Mouse (Mus musculus) embryonic facial prominence, embryonic 11.5 days (tissue): ENCODE results near the gene Llgl1. TPM values are rescaled to one million over a fixed set of nuclear protein-coding genes. Genes with fewer than 3 reads are reported as not detected.

Experiments
- ATAC-seq: fragments of 200-750 bp; cut with Nextera tagmentation; replicated peaks from 2 replicates; pipeline ENCODE4 v1.8.0; 2017; ENCODE audit warnings: low read depth; ENCODE audit not compliant: insufficient number of reproducible peaks, low FRiP score, low TSS enrichment
- DNase-seq: peaks from one replicate; pipeline ENCODE4 v3.0.0-alpha.2; 2015; ENCODE audit warnings: low spot score
- H3K27ac ChIP-seq: fragments of 300-500 bp; sonication (generic); replicated peaks from 2 replicates; pipeline ENCODE4 v1.5.1; 2014; ENCODE audit warnings: mild to moderate bottlenecking, low read depth, low read length, control low read depth
- H3K27me3 ChIP-seq: fragments of 300-500 bp; sonication (generic); 2 replicates; pipeline ENCODE4 v1.6.1; 2014; ENCODE audit warnings: mild to moderate bottlenecking, low read length, moderate library complexity, mixed read lengths; ENCODE audit not compliant: control insufficient read depth, insufficient read depth
- H3K36me3 ChIP-seq: fragments of 300-500 bp; sonication (generic); replicated peaks from 2 replicates; pipeline ENCODE4 v1.6.1; 2014; ENCODE audit warnings: low read depth, mild to moderate bottlenecking, low read length, moderate library complexity, mixed read lengths; ENCODE audit not compliant: control insufficient read depth, insufficient read depth
- H3K4me1 ChIP-seq: fragments of 300-500 bp; sonication (generic); 2 replicates; pipeline ENCODE4 v1.6.1; 2014; ENCODE audit warnings: low read length, mixed read lengths; ENCODE audit not compliant: control insufficient read depth, insufficient read depth
- H3K4me2 ChIP-seq: fragments of 300-500 bp; sonication (generic); 2 replicates; pipeline ENCODE4 v1.6.1; 2014; ENCODE audit warnings: low read depth, mild to moderate bottlenecking, control low read depth, low read length, moderate library complexity
- H3K4me3 ChIP-seq: fragments of 300-500 bp; sonication (generic); 2 replicates; pipeline ENCODE4 v1.5.1; 2014; ENCODE audit warnings: low read depth, low read length, control low read depth
- H3K9ac ChIP-seq: fragments of 300-500 bp; sonication (generic); replicated peaks from 2 replicates; pipeline ENCODE4 v1.6.1; 2014; ENCODE audit warnings: mild to moderate bottlenecking, control low read depth, low read length
- H3K9me3 ChIP-seq: fragments of 300-500 bp; sonication (generic); replicated peaks from 2 replicates; pipeline ENCODE4 v1.6.1; 2016; ENCODE audit warnings: mild to moderate bottlenecking, low read length, inconsistent platforms, mixed read lengths; ENCODE audit not compliant: control insufficient read depth
- WGBS: fragments of 180-500 bp; shearing (Covaris S2); extraction: QIAGEN DNeasy Blood & Tissue Kit; methylation state at CpG from one replicate; pipeline ENCODE4 v1.1.7; 2014; 5-methylcytosine and 5-hydroxymethylcytosine counted together
- polyA plus RNA-seq: library from polyadenylated mRNA; unstranded; fragments of >200 nt; fragmentation: Nextera tagmentation; extraction: Ambion mirVana; gene quantifications from 2 replicates; pipeline ENCODE4 v1.2.1, GENCODE M21; 2014

Gene Llgl1
- polyA plus RNA-seq, 1 experiment from 2014 or later, result 67.8 TPM

- DNase-seq (peak; percentile 96), ATAC-seq (peak; percentile 91)
- Histone ChIP-seq H3K9me3 (no peaks in the 10 kb centered on the region), H3K4me2 (peak within 1 kb of the TSS; percentile 78), H3K27ac (peak within 1 kb of the TSS; percentile 76), H3K4me3 (peak within 1 kb of the TSS; percentile 86), H3K9ac (peak within 1 kb of the TSS; percentile 91), H3K27me3 (no peaks in the 10 kb centered on the region), H3K4me1 (peaks cover 3% of the 10 kb centered on the region; the same call in 1 of the 2 replicates), H3K36me3 (peaks cover 2% of the 10 kb centered on the region)
- WGBS, result under 1% methylated on average over 44 of the region's 44 CpGs
Observed at GRCm38 (mm10) chr11:60728260-60728761, 28.8 kb downstream of the Llgl1 start, which contains the start of gene Mief2. Gene Mief2, plus strand, starts transcription at chr11:60728398.

- Histone ChIP-seq H3K9me3 (no peaks in the 10 kb centered on the region), H3K4me3 (peak overlapping the region; percentile 67), H3K4me1 (peaks cover 3% of the 10 kb centered on the region; the same call in 1 of the 2 replicates), H3K27me3 (no peaks in the 10 kb centered on the region), H3K36me3 (no peaks in the 10 kb centered on the region; the same call in 1 of the 2 replicates), H3K27ac (no peak overlapping the region), H3K4me2 (no peak overlapping the region), H3K9ac (no peak overlapping the region)
- 74% methylated on average over 6 of the region's 6 CpGs for WGBS
- ATAC-seq, result no peak
- no peak for DNase-seq
Observed at GRCm38 (mm10) chr11:60729217-60729641, 29.7 kb downstream of the Llgl1 start.

- DNase-seq (no peak), ATAC-seq (no peak)
- Histone ChIP-seq H3K9ac (no peak overlapping the region), H3K27ac (no peak overlapping the region), H3K4me3 (no peak overlapping the region), H3K27me3 (no peaks in the 10 kb centered on the region), H3K4me2 (no peak overlapping the region), H3K9me3 (no peaks in the 10 kb centered on the region), H3K36me3 (no peaks in the 10 kb centered on the region; the same call in 1 of the 2 replicates), H3K4me1 (peaks cover 3% of the 10 kb centered on the region; the same call in 1 of the 2 replicates)
- WGBS, result 88% methylated on average over 9 of the region's 9 CpGs
Observed at GRCm38 (mm10) chr11:60730169-60730568, 30.6 kb downstream of the Llgl1 start.

- 88% methylated on average over 14 of the region's 14 CpGs for WGBS
- Histone ChIP-seq H3K4me2 (no peak overlapping the region), H3K27ac (no peak overlapping the region), H3K27me3 (no peaks in the 10 kb centered on the region), H3K9me3 (no peaks in the 10 kb centered on the region), H3K4me1 (peaks cover 3% of the 10 kb centered on the region; the same call in 1 of the 2 replicates), H3K36me3 (no peaks in the 10 kb centered on the region; the same call in 1 of the 2 replicates), H3K4me3 (no peak overlapping the region), H3K9ac (no peak overlapping the region)
- ATAC-seq (no peak), DNase-seq (no peak)
Observed at GRCm38 (mm10) chr11:60731251-60731650, 31.7 kb downstream of the Llgl1 start.

- WGBS, result 82% methylated on average over 2 of the region's 2 CpGs
- Histone ChIP-seq H3K4me3 (no peak overlapping the region), H3K36me3 (no peaks in the 10 kb centered on the region; the same call in 1 of the 2 replicates)
Observed at GRCm38 (mm10) chr11:60734206-60734605, 34.7 kb downstream of the Llgl1 start.

GRCm38 (mm10) chr11:60735191-60735590 lies 35.7 kb downstream of the Llgl1 start:
- no peak overlapping the region for H3K4me2 ChIP-seq
- H3K27ac ChIP-seq, result no peak overlapping the region
- 80% methylated on average over 5 of the region's 5 CpGs for WGBS
- H3K36me3 ChIP-seq, result no peaks in the 10 kb centered on the region; the same call in 1 of the 2 replicates
- H3K4me1 ChIP-seq, result no peaks in the 10 kb centered on the region
- H3K27me3 ChIP-seq, result no peaks in the 10 kb centered on the region
- no peak overlapping the region for H3K9ac ChIP-seq
- no peak for DNase-seq
- no peak overlapping the region for H3K4me3 ChIP-seq
- no peak for ATAC-seq
- H3K9me3 ChIP-seq, result no peaks in the 10 kb centered on the region

More at GRCm38 (mm10) chr11:60734206-60734605, 34.7 kb downstream of the Llgl1 start:
- no peaks in the 10 kb centered on the region for H3K9me3 ChIP-seq
- H3K27ac ChIP-seq, result no peak overlapping the region
- no peak overlapping the region for H3K4me2 ChIP-seq
- H3K4me1 ChIP-seq, result no peaks in the 10 kb centered on the region
- ATAC-seq, result no peak
- H3K27me3 ChIP-seq, result no peaks in the 10 kb centered on the region
- DNase-seq, result no peak
- H3K9ac ChIP-seq, result no peak overlapping the region

- Histone ChIP-seq H3K4me3 (no peak overlapping the region), H3K27ac (no peak overlapping the region), H3K9ac (no peak overlapping the region), H3K36me3 (peaks cover 3% of the 10 kb centered on the region; the same call in 1 of the 2 replicates), H3K9me3 (no peaks in the 10 kb centered on the region), H3K4me2 (no peak overlapping the region), H3K27me3 (no peaks in the 10 kb centered on the region), H3K4me1 (no peaks in the 10 kb centered on the region)
- ATAC-seq (no peak), DNase-seq (no peak)
- WGBS, result 88% methylated on average over 3 of the region's 3 CpGs
Observed at GRCm38 (mm10) chr11:60736491-60736890, 37.0 kb downstream of the Llgl1 start.

- H3K36me3 ChIP-seq, result peaks cover 3% of the 10 kb centered on the region; the same call in 1 of the 2 replicates
- H3K4me1 ChIP-seq, result no peaks in the 10 kb centered on the region
- no peak overlapping the region for H3K4me3 ChIP-seq
- no peak overlapping the region for H3K27ac ChIP-seq
- no peaks in the 10 kb centered on the region for H3K27me3 ChIP-seq
- no peaks in the 10 kb centered on the region for H3K9me3 ChIP-seq
- H3K9ac ChIP-seq, result no peak overlapping the region
- H3K4me2 ChIP-seq, result no peak overlapping the region
- DNase-seq (no peak), ATAC-seq (no peak)
Observed at GRCm38 (mm10) chr11:60737450-60737849, 37.9 kb downstream of the Llgl1 start.
